ENCODE assay signal across 8 mouse cellular contexts in the genomic region with DNA sequence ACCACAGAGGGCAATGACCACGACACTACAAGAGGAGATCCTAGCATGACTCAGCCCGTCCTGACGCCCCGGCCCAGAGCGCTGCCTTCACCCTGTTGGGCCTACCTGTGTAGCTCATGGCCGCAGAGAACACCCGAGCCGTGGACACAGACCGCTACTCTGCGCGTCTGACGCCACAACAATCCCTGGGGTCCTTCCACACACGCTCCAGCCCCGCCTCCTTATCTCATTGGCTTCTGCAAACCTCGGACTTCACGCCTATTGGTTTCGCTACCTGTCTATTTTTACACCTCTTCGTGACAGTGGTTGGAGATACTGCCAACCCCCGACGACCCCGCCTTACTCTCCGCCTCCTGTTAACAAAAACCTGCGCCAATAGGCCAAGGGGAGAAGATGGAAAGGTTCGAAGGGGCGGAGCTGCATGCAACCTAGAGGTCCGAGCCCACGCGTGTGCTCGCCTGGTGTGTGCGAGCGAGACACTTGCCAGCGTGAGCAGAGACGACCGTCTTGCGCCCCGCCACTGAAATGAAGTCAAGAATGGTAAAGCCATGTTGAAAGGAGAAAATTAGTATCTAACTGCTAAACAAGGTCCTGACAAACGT. TPM values are rescaled to one million over a fixed set of nuclear protein-coding genes. Genes with fewer than 3 reads are reported as not detected.
A peak's percentile ranks its signal among the peaks of the same experiment; 100 is the strongest.
DNase-seq lines count a peak whose midpoint lies in the region; ATAC-seq lines count a peak whose summit lies in the region.

Gene Akap8l, minus strand, starts transcription at position 226 of the 602 bp plus-strand sequence.

- peak; percentile 98 for ATAC-seq in hindbrain, embryonic 16.5 days

- peak within 1 kb of the TSS; percentile 89 for H3K4me2 ChIP-seq in hindbrain, embryonic 16.5 days (ENCODE audit: low read length)

- H3K27ac ChIP-seq in hindbrain, embryonic 16.5 days (ENCODE audit: low read depth, low read length) = peak within 1 kb of the TSS; percentile 88
- peak within 1 kb of the TSS; percentile 74 for H3K27ac ChIP-seq in macrophage

- no peaks in the 10 kb centered on the region for H3K27me3 ChIP-seq in hindbrain, embryonic 16.5 days (replicated peaks; ENCODE audit: control insufficient read depth, insufficient read depth, low read length)

- peaks cover 48% of the 10 kb centered on the region for H3K79me2 ChIP-seq in macrophage (ENCODE audit: inconsistent target)

- peak; percentile 94 for DNase-seq in WW6 (ENCODE audit: low read depth, low spot score)
- DNase-seq in cerebellum, postnatal 4 days (ENCODE audit: low spot score in 2 of 2) = peak; percentile 86 to 96
- DNase-seq in gastrocnemius, adult 18-20 months (ENCODE audit: low spot score) = peak; percentile 99
- DNase-seq in left cerebral cortex, adult 18-20 months (ENCODE audit: low spot score in 2 of 2) = peak; percentile 96
- DNase-seq in right cerebral cortex, adult 18-20 months = peak; percentile 98
- DNase-seq in urinary bladder, postnatal 10 days (ENCODE audit: low spot score) = peak; percentile 75

- H3K4me3 ChIP-seq in hindbrain, embryonic 16.5 days (ENCODE audit: low read length) = peak within 1 kb of the TSS; percentile 92
- peak within 1 kb of the TSS; percentile 99 for H3K4me3 ChIP-seq in macrophage (ENCODE audit: inconsistent target)

- under 1% methylated on average over 37 of the region's 37 CpGs for WGBS in hindbrain, embryonic 16.5 days
- WGBS in macrophage (ENCODE audit: missing documents) = 1% methylated on average over 37 of the region's 37 CpGs

- H3K4me1 ChIP-seq in hindbrain, embryonic 16.5 days (ENCODE audit: control insufficient read depth, insufficient read depth, low read depth, low read length) = peaks cover 28% of the 10 kb centered on the region

- peak within 1 kb of the TSS; percentile 81 for H3K9ac ChIP-seq in hindbrain, embryonic 16.5 days (ENCODE audit: low read depth, low read length)

- peaks cover 13% of the 10 kb centered on the region for H3K36me3 ChIP-seq in hindbrain, embryonic 16.5 days (ENCODE audit: control insufficient read depth, insufficient read depth, low read length)
- H3K36me3 ChIP-seq in macrophage (ENCODE audit: inconsistent target) = peaks cover 15% of the 10 kb centered on the region

- H3K9me3 ChIP-seq in hindbrain, embryonic 16.5 days (ENCODE audit: control insufficient read depth, low read length) = no peaks in the 10 kb centered on the region

RNA-seq across cellular contexts. Expression of gene Akap8l, which starts in this region (rescaled TPM):
- 10 to 100 TPM; 29.2 to 30.6 TPM for total RNA-seq in gastrocnemius, adult 18-20 months (2021)
- 145 and 153 TPM in 2 replicates for polyA plus RNA-seq in hindbrain, embryonic 16.5 days (2015; fragmentation: Nextera tagmentation; extraction: Ambion mirVana)
- 100 to 1,000 TPM; 183 to 219 TPM for total RNA-seq in left cerebral cortex, adult 18-20 months (2021)
- 100 to 1,000 TPM in 20 of 26 experiments, 10 to 100 TPM in 6; 36.7 to 321 (median 192) TPM for total RNA-seq in macrophage (2018; cell fraction: chromatin; rRNA removed)
- total RNA-seq in macrophage (2018; cell fraction: cytosol; rRNA removed) = 10 to 100 TPM; 14.7 to 32.3 (median 21.5) TPM
- 100 to 1,000 TPM in 9 of 26 experiments, 10 to 100 TPM in 17; 24.8 to 179 (median 86.1) TPM for total RNA-seq in macrophage (2018; cell fraction: nucleus; rRNA removed)
- polyA plus RNA-seq in macrophage (2018) = 20.2 to 41.0 TPM (median 33.8 TPM) in 3 replicates

Comparison
In these comparisons a context has a peak if more than half of its experiments do, and no peak if none do; other contexts are left out.
1. Peak in every context shown above with its lines: DNase-seq, ATAC-seq, H3K4me3 ChIP-seq and H3K27ac ChIP-seq.
2. RNA of gene Akap8l (total RNA-seq): 183 to 219 TPM in left cerebral cortex, adult 18-20 months; 29.2 to 30.6 TPM in gastrocnemius, adult 18-20 months; every median in the first group is over 4 times any median in the second.